Mouse (Mus musculus) MEL (cell line): ENCODE measurements at regions not wholly inside any gene's neighbourhood (a gene's known extent, or its start where the extent isn't known, plus 50 kb on each side); places are given as distances from the start of the nearest gene placed in this dataset.

Experiments used
- DNase-seq: peaks from one replicate; pipeline ENCODE4 v3.0.0; 2011; ENCODE audit warnings: low read depth, low spot score
- H3K27ac ChIP-seq: 2 replicates; pipeline ENCODE4 v1.5.1; 2012; ENCODE audit warnings: low read depth, mild to moderate bottlenecking, control low read depth, low read length, moderate library complexity; ENCODE audit not compliant: control insufficient read depth
- H3K27me3 ChIP-seq, 2 experiments: fragments of 150-350 bp in 1 of 2; sonication (generic) in 1 of 2; 2 replicates each; pipeline ENCODE4 v1.6.1; 2012; ENCODE audit warnings: low read length in 2 of 2, mild to moderate bottlenecking in 2 of 2, improper control_type of control experiment in 1 of 2, moderate library complexity in 1 of 2; ENCODE audit not compliant: insufficient read depth in 2 of 2, control insufficient read depth in 1 of 2
- H3K36me3 ChIP-seq, 2 experiments: 2 replicates each; pipeline ENCODE4 v1.6.1; 2012 to 2014; ENCODE audit warnings: low read length in 2 of 2, improper control_type of control experiment in 1 of 2, inconsistent platforms in 1 of 2, mild to moderate bottlenecking in 1 of 2; ENCODE audit not compliant: insufficient read depth in 2 of 2, control insufficient read depth in 1 of 2
- H3K4me1 ChIP-seq, 2 experiments: fragments of 150-350 bp in 1 of 2; sonication (generic) in 1 of 2; 2 replicates each; pipeline ENCODE4 v1.6.1; 2012; ENCODE audit warnings: low read length in 2 of 2, improper control_type of control experiment in 1 of 2, mild to moderate bottlenecking in 1 of 2; ENCODE audit not compliant: insufficient read depth in 2 of 2, control insufficient read depth in 1 of 2
- H3K4me3 ChIP-seq, 2 experiments: fragments of 150-350 bp in 1 of 2; sonication (generic) in 1 of 2; 2 replicates each; pipeline ENCODE4 v1.5.1; 2012; ENCODE audit warnings: low read depth in 2 of 2, low read length in 2 of 2, mild to moderate bottlenecking in 2 of 2, moderate library complexity in 2 of 2, control low read depth in 1 of 2, improper control_type of control experiment in 1 of 2; ENCODE audit not compliant: control insufficient read depth in 1 of 2, insufficient read depth in 1 of 2
- H3K79me2 ChIP-seq: 2 replicates; pipeline ENCODE4 v1.6.1; 2012; ENCODE audit warnings: mild to moderate bottlenecking, low read length, moderate library complexity; ENCODE audit not compliant: control insufficient read depth, poor library complexity, insufficient read depth
- H3K9ac ChIP-seq: 2 replicates; pipeline ENCODE4 v1.6.1; 2012; ENCODE audit warnings: low read depth, mild to moderate bottlenecking, control low read depth, low read length, moderate library complexity; ENCODE audit not compliant: control insufficient read depth, poor library complexity, severe bottlenecking
- H3K9me3 ChIP-seq: fragments of 150-350 bp; sonication (generic); replicated peaks from 2 replicates; pipeline ENCODE4 v1.6.1; 2012; ENCODE audit warnings: mild to moderate bottlenecking, low read length, improper control_type of control experiment, moderate library complexity; ENCODE audit not compliant: insufficient read depth
- CHD1 ChIP-seq: IDR thresholded peaks from 2 replicates; pipeline ENCODE4 v1.6.1; 2012; ENCODE audit warnings: low read depth, mild to moderate bottlenecking, inconsistent platforms, low read length, improper control_type of control experiment
- CHD2 ChIP-seq: IDR thresholded peaks from 2 replicates; pipeline ENCODE4 v1.6.1; 2011; ENCODE audit warnings: low read length, improper control_type of control experiment
- E2F4 ChIP-seq: IDR thresholded peaks from 2 replicates; pipeline ENCODE4 v1.6.1; 2011; ENCODE audit warnings: low read depth, low read length, improper control_type of control experiment, borderline replicate concordance
- ETS1 ChIP-seq: IDR thresholded peaks from 2 replicates; pipeline ENCODE4 v1.6.1; 2012; ENCODE audit warnings: low read depth, mild to moderate bottlenecking, inconsistent platforms, low read length, improper control_type of control experiment, moderate library complexity
- GABPA ChIP-seq: IDR thresholded peaks from 2 replicates; pipeline ENCODE4 v1.6.1; 2012; ENCODE audit warnings: low read depth, mild to moderate bottlenecking, inconsistent platforms, low read length, improper control_type of control experiment, moderate library complexity
- GATA1 ChIP-seq: IDR thresholded peaks from 2 replicates; pipeline ENCODE4 v1.6.1; 2011; ENCODE audit warnings: low read depth, low read length, improper control_type of control experiment
- MXI1 ChIP-seq: IDR thresholded peaks from 2 replicates; pipeline ENCODE4 v1.6.1; 2011; ENCODE audit warnings: mild to moderate bottlenecking, low read depth, low read length, improper control_type of control experiment
- MYB ChIP-seq: IDR thresholded peaks from 2 replicates; pipeline ENCODE4 v1.6.1; 2011; ENCODE audit warnings: mild to moderate bottlenecking, low read depth, low read length, improper control_type of control experiment
- MYC ChIP-seq: IDR thresholded peaks from 2 replicates; pipeline ENCODE4 v1.6.1; 2011; ENCODE audit warnings: low read depth, mild to moderate bottlenecking, low read length, improper control_type of control experiment, moderate library complexity
- POLR2AphosphoS2 ChIP-seq: IDR thresholded peaks from 2 replicates; pipeline ENCODE4 v1.6.1; 2011; ENCODE audit warnings: low read length, improper control_type of control experiment
- POLR2AphosphoS5 ChIP-seq: IDR thresholded peaks from 2 replicates; pipeline ENCODE4 v1.6.1; 2012; ENCODE audit warnings: low read depth, borderline replicate concordance, mild to moderate bottlenecking, inconsistent platforms, low read length, moderate library complexity, mixed read lengths
- RCOR1 ChIP-seq: IDR thresholded peaks from 2 replicates; pipeline ENCODE4 v1.6.1; 2012; ENCODE audit warnings: low read depth, mild to moderate bottlenecking, inconsistent platforms, low read length, improper control_type of control experiment
- TAL1 ChIP-seq: IDR thresholded peaks from 2 replicates; pipeline ENCODE4 v1.6.1; 2012; ENCODE audit warnings: mild to moderate bottlenecking, inconsistent platforms, low read length, moderate library complexity, mixed read lengths
- TBP ChIP-seq: IDR thresholded peaks from 2 replicates; pipeline ENCODE4 v1.8.0; 2011; ENCODE audit warnings: low read depth, low read length, improper control_type of control experiment
- UBTF ChIP-seq: IDR thresholded peaks from 2 replicates; pipeline ENCODE4 v1.6.1; 2012; ENCODE audit warnings: low read depth, mild to moderate bottlenecking, inconsistent platforms, low read length, improper control_type of control experiment, moderate library complexity, borderline replicate concordance; ENCODE audit not compliant: insufficient read depth
- USF2 ChIP-seq, 2 experiments: IDR thresholded peaks; 2 replicates each; pipeline ENCODE4 v1.6.1; 2011 to 2012; ENCODE audit warnings: improper control_type of control experiment in 2 of 2, low read length in 2 of 2, borderline replicate concordance in 1 of 2, inconsistent platforms in 1 of 2, low read depth in 1 of 2, mild to moderate bottlenecking in 1 of 2; ENCODE audit not compliant: insufficient read depth in 1 of 2
- ZC3H11A ChIP-seq: IDR thresholded peaks from 2 replicates; pipeline ENCODE4 v1.6.1; 2012; ENCODE audit warnings: low read depth, mild to moderate bottlenecking, inconsistent platforms, low read length, improper control_type of control experiment

DNA sequence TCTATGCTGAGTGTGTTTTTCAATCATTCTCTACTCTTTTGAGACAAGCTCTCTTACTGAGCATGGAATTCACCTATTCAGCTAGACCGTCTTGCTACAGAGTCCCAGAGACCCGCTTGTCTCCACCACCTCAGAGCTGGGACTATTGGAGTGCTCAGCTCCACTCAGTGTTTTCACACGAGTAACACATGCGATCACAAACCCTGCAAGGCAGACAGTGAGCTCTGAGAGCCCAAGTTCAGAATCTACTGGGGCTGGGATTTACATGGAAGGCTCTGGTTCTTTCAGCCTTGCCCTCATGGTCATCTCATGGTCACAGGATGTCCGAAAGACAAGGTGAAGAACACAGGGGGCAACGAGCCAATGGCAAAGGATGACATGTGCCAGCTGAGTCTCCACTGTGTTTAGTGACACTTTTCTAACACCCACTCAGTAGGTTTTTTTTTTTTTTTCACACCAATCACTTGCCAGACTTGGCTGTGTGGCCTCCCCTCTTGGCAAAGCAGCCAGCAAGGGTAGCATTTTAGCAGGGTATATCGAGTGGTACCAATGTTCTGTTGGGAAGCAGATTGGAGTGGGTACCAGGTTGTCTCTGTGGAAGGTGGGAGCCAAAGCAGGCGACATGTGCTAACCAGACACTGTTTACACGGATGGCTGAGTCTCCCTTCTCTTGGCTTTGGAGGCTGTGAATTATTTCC is 51.2 kb upstream of the Gtsf1l start:
- Histone ChIP-seq H3K9me3 (no peaks in the 10 kb centered on the region), H3K27ac (no peak overlapping the region), H3K27me3 (no peaks in the 10 kb centered on the region), H3K4me3 (no peak overlapping the region), H3K79me2 (no peaks in the 10 kb centered on the region), H3K9ac (no peak overlapping the region), H3K36me3 (no peaks in the 10 kb centered on the region), H3K4me1 (no peaks in the 10 kb centered on the region)
- DNase-seq, result no peak
- no peak for TF ChIP-seq POLR2AphosphoS5
- no peak for TF ChIP-seq RCOR1
- no peak for TF ChIP-seq ZC3H11A
- no peak for TF ChIP-seq TAL1
- no peak for TF ChIP-seq MXI1
- no peak for TF ChIP-seq UBTF
- TF ChIP-seq USF2 (IDR thresholded peaks at IDR 0.05; ENCODE audit: borderline replicate concordance in 1 of 2, insufficient read depth in 1 of 2, low read depth in 1 of 2, low read length in 2 of 2), result no peak
- no peak for TF ChIP-seq E2F4
- no peak for TF ChIP-seq GABPA
- TF ChIP-seq MYC, result no peak
- TF ChIP-seq CHD1, result no peak

DNA sequence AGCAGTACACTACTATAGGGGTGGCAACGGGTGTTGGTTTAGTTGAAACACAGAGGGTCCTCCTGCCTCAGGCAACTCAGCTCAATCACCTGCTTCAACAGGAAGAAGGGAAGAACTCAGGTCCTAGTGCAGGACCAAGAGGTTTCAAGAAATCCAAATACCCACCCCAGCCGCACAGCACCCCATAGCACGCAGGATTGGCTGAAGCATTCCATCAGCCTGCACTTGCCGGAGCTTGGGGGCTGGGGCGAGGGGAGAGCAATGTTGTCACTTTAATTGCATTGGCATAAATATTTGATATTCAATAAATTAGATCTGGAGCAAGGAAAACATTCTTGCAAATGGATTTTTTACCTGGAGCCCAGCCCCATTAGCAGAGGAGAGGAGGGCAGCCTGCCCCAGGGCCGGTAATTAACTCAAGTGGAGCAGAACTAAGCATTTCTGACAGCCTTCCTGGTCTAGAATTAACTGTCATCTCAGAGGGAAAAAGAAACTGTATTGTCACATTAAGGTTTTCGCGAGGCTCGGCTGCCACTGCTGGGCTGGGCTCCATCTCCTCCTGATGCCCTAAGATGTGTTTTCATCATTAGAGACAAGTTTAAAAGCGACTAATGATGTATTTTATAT is 55.2 kb upstream of the Gtsf1l start:
- no peak overlapping the region for H3K4me3 ChIP-seq
- no peaks in the 10 kb centered on the region for H3K9me3 ChIP-seq
- no peaks in the 10 kb centered on the region for H3K36me3 ChIP-seq
- no peak overlapping the region for H3K9ac ChIP-seq
- no peaks in the 10 kb centered on the region for H3K4me1 ChIP-seq
- no peak for DNase-seq
- H3K27ac ChIP-seq, result no peak overlapping the region
- H3K27me3 ChIP-seq, result no peaks in the 10 kb centered on the region
- no peaks in the 10 kb centered on the region for H3K79me2 ChIP-seq
- no peak for TF ChIP-seq MYC
- no peak for TF ChIP-seq MYB
- TF ChIP-seq TBP, result no peak
- TF ChIP-seq ETS1, result no peak
- TF ChIP-seq POLR2AphosphoS2, result no peak
- no peak for TF ChIP-seq GATA1
- no peak for TF ChIP-seq CHD2
- TF ChIP-seq UBTF, result no peak
- TF ChIP-seq ZC3H11A, result no peak
